Mouse (Mus musculus) myocyte (in vitro differentiated cells): ENCODE results near the gene Arid4a. TPM values are rescaled to one million over a fixed set of nuclear protein-coding genes. Genes with fewer than 3 reads are reported as not detected.

Experiments
- H3K27me3 ChIP-seq: one replicate; pipeline ENCODE4 v1.6.1; 2011; ENCODE audit not compliant: control insufficient read depth, insufficient read depth, insufficient read length
- H3K36me3 ChIP-seq: one replicate; pipeline ENCODE4 v1.6.1; 2011; ENCODE audit not compliant: control insufficient read depth, insufficient read depth
- H3K4me2 ChIP-seq: one replicate; pipeline ENCODE4 v1.6.1; 2011; ENCODE audit warnings: low read depth, control low read depth
- H3K4me3 ChIP-seq: one replicate; pipeline ENCODE4 v1.5.1; 2011; ENCODE audit warnings: mild to moderate bottlenecking, control low read depth, moderate library complexity
- H3K79me2 ChIP-seq: one replicate; pipeline ENCODE4 v1.6.1; 2011; ENCODE audit not compliant: control insufficient read depth, insufficient read depth
- H3ac ChIP-seq: one replicate; pipeline ENCODE4 v1.6.1; 2011; ENCODE audit not compliant: control insufficient read depth, insufficient read length
- CEBPB ChIP-seq: IDR thresholded peaks from 2 replicates; pipeline ENCODE4 v1.6.1; 2011; ENCODE audit warnings: mild to moderate bottlenecking, moderate library complexity; ENCODE audit not compliant: poor library complexity, insufficient read depth, severe bottlenecking
- E2F4 ChIP-seq: IDR thresholded peaks from one replicate; pipeline ENCODE4 v1.6.1; 2011; ENCODE audit warnings: mild to moderate bottlenecking, control low read depth, moderate library complexity; ENCODE audit not compliant: insufficient read depth
- MAX ChIP-seq: IDR thresholded peaks from one replicate; pipeline ENCODE4 v1.6.1; 2011; ENCODE audit warnings: low read depth, mild to moderate bottlenecking, control low read depth
- MYOD1 ChIP-seq, 3 experiments: IDR thresholded peaks; one replicate each; pipeline ENCODE4 v1.6.1; 2011; ENCODE audit warnings: control low read depth in 2 of 3, low read depth in 2 of 3, mild to moderate bottlenecking in 2 of 3, moderate library complexity in 1 of 3; ENCODE audit not compliant: insufficient read length in 2 of 3, control insufficient read depth in 1 of 3
- MYOG ChIP-seq, 3 experiments: IDR thresholded peaks; one replicate each; pipeline ENCODE4 v1.6.1; 2011; ENCODE audit warnings: control low read depth in 2 of 3, low read depth in 2 of 3, mild to moderate bottlenecking in 2 of 3; ENCODE audit not compliant: insufficient read length in 2 of 3, control insufficient read depth in 1 of 3, insufficient read depth in 1 of 3
- POLR2A ChIP-seq: IDR thresholded peaks from one replicate; pipeline ENCODE4 v1.6.1; 2011; ENCODE audit warnings: low read depth, mild to moderate bottlenecking, control low read depth, moderate library complexity; ENCODE audit not compliant: insufficient read length
- POLR2AphosphoS2 ChIP-seq: IDR thresholded peaks from one replicate; pipeline ENCODE4 v1.6.1; 2011; ENCODE audit warnings: low read depth, control low read depth; ENCODE audit not compliant: insufficient read length
- REST ChIP-seq: IDR thresholded peaks from one replicate; pipeline ENCODE4 v1.6.1; 2011; ENCODE audit warnings: mild to moderate bottlenecking, control low read depth, moderate library complexity; ENCODE audit not compliant: insufficient read depth, insufficient read length
- SRF ChIP-seq: IDR thresholded peaks from one replicate; pipeline ENCODE4 v1.6.1; 2011; ENCODE audit warnings: low read depth; ENCODE audit not compliant: control insufficient read depth, insufficient read length
- TCF12 ChIP-seq: IDR thresholded peaks from one replicate; pipeline ENCODE4 v1.6.1; 2011; ENCODE audit warnings: mild to moderate bottlenecking, control low read depth; ENCODE audit not compliant: poor library complexity, insufficient read depth, severe bottlenecking
- TCF3 ChIP-seq: IDR thresholded peaks from one replicate; pipeline ENCODE4 v1.6.1; 2011; ENCODE audit warnings: low read depth, control low read depth; ENCODE audit not compliant: insufficient read length
- USF1 ChIP-seq: IDR thresholded peaks from one replicate; pipeline ENCODE4 v1.6.1; 2011; ENCODE audit warnings: low read depth, mild to moderate bottlenecking, control low read depth, moderate library complexity
- polyA plus RNA-seq: library from polyadenylated mRNA; unstranded; fragments of >200 nt; fragmentation: generic; extraction: Trizol; gene quantifications from one replicate; pipeline ENCODE4 v1.2.1, GENCODE M21; 2012; ENCODE audit warnings: missing spikeins

Gene Arid4a
- polyA plus RNA-seq, 1 experiment: 1.7 TPM

DNA sequence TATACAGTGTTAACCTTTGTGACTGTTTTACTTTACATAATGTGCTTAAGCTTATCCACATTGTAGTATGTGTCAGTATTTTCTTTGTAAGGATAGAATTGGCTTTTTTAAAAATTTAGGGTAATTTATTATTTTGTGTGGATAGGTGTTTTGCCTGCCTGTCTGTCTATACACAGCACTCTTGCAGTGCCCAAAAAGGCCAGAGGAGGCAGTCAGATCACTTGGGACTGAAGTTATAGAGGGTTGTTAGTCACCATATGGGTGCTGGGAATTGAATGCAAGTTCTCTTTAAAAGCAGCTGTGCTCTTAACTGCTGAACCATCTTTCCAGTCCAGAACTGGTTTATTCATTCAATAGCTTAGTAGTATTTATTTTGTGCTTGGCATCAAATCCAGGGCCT lies 125.4 kb downstream of the Arid4a start:
- peaks cover 24% of the 10 kb centered on the region for H3K36me3 ChIP-seq

DNA sequence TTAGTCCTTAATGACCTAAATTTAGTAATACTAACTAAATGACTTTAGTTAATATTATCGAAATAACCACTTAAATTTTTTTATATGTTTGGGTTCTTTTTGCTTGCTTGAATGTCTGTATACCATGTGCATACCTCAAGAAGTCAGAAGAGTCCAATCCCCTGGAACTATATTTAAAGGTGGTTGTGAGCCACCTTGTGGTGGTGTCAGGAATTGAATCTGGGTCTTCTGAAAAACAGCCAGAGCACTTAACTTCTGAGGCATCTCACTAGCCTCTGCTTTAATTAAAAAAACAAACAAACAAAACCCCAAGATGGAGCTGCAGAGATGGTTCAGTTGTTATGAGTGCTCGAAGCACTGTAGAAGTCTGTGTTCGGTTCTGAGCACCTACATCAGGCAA lies 131.9 kb downstream of the Arid4a start:
- peaks cover 15% of the 10 kb centered on the region for H3K36me3 ChIP-seq
- H3K27me3 ChIP-seq: no peaks in the 10 kb centered on the region
- no peak overlapping the region for H3ac ChIP-seq
- no peak for TF ChIP-seq MYOD1 (IDR thresholded peaks at IDR 0.05; ENCODE audit: control insufficient read depth in 1 of 3, insufficient read length in 2 of 3, low read depth in 2 of 3)
- no peak for TF ChIP-seq TCF12
- TF ChIP-seq SRF: no peak
- TF ChIP-seq POLR2A: no peak
- TF ChIP-seq MYOG (IDR thresholded peaks at IDR 0.05; ENCODE audit: control insufficient read depth in 1 of 3, insufficient read depth in 1 of 3, insufficient read length in 2 of 3, low read depth in 2 of 3): no peak
- no peak for TF ChIP-seq TCF3
- TF ChIP-seq MAX: no peak
- TF ChIP-seq REST: no peak
- no peak for TF ChIP-seq POLR2AphosphoS2
- TF ChIP-seq CEBPB: no peak
- no peak overlapping the region for H3K4me3 ChIP-seq
- H3K4me2 ChIP-seq: no peak overlapping the region
- H3K79me2 ChIP-seq: no peaks in the 10 kb centered on the region

More for the DNA sequence above, 125.4 kb downstream of the Arid4a start:
- Histone ChIP-seq H3ac (no peak overlapping the region), H3K4me2 (no peak overlapping the region), H3K27me3 (no peaks in the 10 kb centered on the region), H3K4me3 (no peak overlapping the region), H3K79me2 (peaks cover 20% of the 10 kb centered on the region)
- no peak for TF ChIP-seq MYOG (IDR thresholded peaks at IDR 0.05; ENCODE audit: control insufficient read depth in 1 of 3, insufficient read depth in 1 of 3, insufficient read length in 2 of 3, low read depth in 2 of 3)
- no peak for TF ChIP-seq TCF3
- TF ChIP-seq POLR2AphosphoS2: no peak
- no peak for TF ChIP-seq POLR2A
- TF ChIP-seq E2F4: no peak
- no peak for TF ChIP-seq MYOD1 (IDR thresholded peaks at IDR 0.05; ENCODE audit: control insufficient read depth in 1 of 3, insufficient read length in 2 of 3, low read depth in 2 of 3)
- no peak for TF ChIP-seq MAX
- TF ChIP-seq TCF12: no peak
- TF ChIP-seq REST: no peak
- TF ChIP-seq USF1: no peak
- TF ChIP-seq SRF: no peak
- no peak for TF ChIP-seq CEBPB

Other genes with a start within 250 kb of the Arid4a start
- 11.7 TPM for gene Frmd6, start 190.5 kb upstream of the Arid4a start, polyA plus RNA-seq
- gene Actr10, start 78.1 kb upstream of the Arid4a start, polyA plus RNA-seq: 123 TPM
- 210 TPM for gene Psma3, start 41.4 kb upstream of the Arid4a start, polyA plus RNA-seq
- gene Tomm20l, start 95.4 kb downstream of the Arid4a start, polyA plus RNA-seq: not detected
- gene Timm9, start 120.7 kb downstream of the Arid4a start, polyA plus RNA-seq: 38.0 TPM
- gene 2700049A03Rik, start 120.9 kb downstream of the Arid4a start, polyA plus RNA-seq: 1.9 TPM